Mouse (Mus musculus): Measurements from ENCODE around the gene Mef2b. TPM values are rescaled to one million over a fixed set of nuclear protein-coding genes. Genes with fewer than 3 reads are reported as not detected.

Gene Mef2b
- polyA plus RNA-seq (2015; fragmentation: Nextera tagmentation; extraction: Ambion mirVana) = 0.19 and 0.28 TPM in 2 replicates

DNA sequence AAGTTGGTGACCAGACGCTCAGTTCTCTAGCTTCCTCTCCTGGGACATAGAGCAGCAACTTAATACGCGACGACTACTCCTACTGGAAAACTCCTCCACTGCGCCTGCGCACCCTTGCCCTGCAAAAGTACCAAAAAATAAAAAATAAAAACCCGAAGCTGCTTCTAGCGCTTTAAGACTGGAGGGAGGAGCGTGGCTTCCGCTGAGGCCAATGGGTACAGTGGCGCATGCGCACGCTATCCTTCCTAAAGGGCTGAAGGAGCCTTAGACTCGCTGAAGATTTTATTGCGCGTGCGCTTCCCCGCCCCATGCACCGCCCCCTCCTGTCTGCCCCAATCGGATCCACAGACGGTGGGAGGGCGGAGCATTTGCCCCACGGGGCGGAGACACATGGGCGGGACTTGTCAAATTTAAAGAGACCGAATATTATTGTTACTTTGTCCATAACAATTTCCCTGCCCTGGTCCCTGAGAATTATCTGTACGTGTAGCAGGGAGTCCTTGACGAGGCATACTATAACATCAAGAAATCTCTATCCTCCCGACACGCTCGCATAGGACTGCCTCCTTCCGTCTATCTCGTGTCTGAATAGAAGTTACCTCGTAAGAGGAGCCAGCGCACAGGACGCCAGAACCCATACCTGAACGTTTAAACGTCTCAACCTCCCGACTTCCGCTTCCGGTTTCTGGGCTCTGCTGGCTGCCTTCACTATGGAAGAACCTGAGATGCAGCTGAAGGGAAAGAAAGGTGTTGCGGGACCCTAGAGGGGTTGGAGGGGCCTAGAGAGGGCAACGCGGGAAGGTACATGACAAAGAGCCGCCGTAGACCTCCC lies at the start of gene Mef2b, which contains the start of the genes Rfxank and Borcs8:
Gene Mef2b, plus strand, starts transcription at position 686 of the 832 bp plus-strand sequence.
Gene Rfxank, minus strand, starts transcription at position 129 of the 832 bp plus-strand sequence.
Gene Borcs8, plus strand, starts transcription at position 474 of the 832 bp plus-strand sequence.

DNA sequence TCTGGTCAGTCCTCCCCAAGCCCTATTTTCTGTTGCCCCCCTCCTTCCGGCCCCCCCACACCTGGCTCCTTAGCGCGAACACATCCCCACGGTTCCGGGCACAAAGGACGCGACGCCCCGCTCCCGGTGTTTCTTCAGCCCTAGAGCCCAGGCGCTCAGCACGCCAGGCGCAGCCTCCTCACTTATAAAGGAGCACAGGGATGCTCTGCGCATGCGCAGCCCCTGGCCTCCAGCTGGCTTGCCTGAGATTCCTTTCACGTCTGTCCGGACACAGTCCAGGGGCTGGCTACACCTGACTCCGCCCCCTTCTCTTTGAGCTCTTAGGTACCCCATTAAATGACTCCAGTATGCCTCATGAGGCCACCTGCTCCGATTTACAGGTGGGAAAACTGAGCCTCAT lies 18.8 kb upstream of the Mef2b start, which contains the start of gene Ncan:
Gene Ncan, minus strand, starts transcription at position 207 of the 400 bp plus-strand sequence.

DNA sequence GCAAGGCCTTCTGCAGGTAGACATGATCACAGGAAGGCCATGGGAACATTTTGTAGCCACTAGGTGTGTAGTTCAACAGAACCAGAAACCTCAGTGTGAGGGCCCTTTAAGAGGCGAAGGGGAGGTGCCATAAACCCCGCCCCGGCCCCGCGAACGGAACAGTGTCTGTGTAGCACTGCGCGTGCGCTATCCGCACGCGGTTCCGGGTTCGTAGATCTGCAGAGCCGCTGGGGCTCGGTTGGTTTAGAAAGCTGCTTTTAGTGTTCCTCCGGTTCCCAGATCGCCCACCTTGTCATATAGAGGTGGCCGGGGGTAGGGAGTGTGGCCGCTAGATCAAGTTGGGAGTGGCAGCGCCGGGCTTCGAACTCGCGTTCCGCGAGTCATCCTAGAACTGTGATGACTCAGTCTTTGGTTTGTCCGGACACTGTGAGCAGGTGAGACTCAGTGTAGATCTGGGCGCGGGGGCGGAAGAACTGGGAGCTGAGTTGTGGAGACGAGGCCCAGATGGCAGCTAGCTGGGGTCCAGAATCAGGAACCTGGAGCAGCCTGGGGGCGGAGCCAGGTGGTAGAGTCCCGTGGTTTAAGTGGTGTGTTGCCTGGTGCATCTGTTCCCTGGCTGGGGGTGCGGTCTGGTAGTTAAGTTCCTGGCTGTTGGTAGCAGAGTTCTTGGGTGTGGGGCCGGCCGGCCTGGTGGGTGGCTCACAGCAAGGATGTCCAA lies 8.2 kb upstream of the Mef2b start, which contains the start of gene Nr2c2ap:
Gene Nr2c2ap, plus strand, starts transcription at position 168 of the 718 bp plus-strand sequence.

DNA sequence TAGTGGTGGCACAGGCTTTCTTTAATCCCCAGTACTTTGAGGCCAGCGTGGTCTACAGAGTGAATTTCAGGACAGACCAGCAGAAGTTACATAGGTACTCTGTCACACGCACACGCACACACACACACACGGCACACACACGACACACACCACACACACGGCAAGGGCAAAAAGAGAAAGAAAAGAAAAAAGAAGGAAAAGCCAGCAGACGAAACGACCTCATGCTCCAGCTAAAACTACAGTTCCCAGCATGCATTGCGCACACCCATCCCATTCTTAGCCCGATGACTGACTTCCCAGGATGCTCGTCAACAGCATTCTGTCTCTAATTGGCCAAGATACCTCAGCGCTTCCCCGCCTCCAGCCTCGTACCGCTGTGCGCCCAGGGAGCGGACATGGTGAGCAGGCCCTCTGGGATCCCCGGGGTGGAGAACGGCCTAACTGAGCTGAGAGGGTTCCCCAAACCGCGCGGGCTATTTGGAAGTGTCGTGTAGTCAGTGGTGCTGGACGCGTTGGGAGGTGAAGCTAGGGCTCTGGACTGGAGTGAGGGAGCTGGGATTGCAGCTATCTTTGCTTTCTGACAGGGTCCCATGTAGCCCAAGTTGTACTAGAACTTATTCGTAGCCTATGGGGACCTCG lies 32.7 kb downstream of the Mef2b start, which contains the start of gene Tmem161a:
Gene Tmem161a, plus strand, starts transcription at position 314 of the 639 bp plus-strand sequence.

DNA sequence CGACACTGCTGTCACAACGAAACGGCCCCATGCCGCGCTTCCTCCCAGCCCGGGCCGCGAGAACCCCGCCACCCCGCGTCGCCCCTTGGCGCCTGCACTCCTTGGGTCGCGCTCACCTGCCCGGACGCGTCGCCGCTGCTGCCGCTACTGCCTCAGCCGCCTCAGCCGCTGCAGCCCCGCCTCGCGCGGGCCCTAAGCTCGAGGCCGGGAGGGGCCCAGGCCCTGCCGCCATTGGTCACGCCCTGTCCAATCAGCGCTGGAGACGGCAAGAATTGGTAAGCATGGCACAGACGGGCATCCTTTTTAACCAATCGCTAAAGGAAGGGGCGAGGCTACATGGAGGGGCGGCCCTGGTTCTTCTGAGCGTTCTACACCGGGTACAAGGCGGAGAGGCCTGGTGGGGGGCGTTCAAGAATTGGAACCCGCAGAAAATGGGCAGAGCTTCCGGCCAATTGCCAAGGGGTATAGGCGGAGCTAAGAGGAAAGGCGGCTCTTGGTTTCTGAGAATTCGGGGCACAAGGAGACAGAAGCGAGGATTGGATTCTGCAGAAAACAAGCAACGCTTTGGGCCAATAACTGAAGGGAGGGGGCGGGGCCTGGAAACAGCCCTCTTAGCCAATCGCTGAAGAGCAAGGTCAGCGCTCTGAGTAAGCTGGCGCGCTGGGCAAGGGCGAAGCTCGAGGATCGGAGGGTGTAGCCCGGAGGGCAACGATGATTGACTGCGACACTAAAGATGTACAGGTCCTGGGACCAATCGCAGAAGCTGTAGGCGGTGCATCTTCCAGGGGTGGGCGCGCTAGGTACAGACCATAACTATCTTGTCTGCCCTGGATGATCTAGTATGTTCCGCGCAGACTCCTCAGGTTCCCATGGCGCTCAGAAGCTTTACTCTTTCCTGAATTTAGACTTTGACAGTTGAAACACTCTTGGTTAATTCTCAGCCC lies 72.9 kb downstream of the Mef2b start, which contains the start of gene Slc25a42:
Gene Slc25a42, minus strand, starts transcription at position 194 of the 944 bp plus-strand sequence.

Small RNA genes within 50 kb of the gene (microRNA-seq; reads per million reads assigned to microRNA genes)
- gene Mir7066 (ENCODE audit: borderline replicate concordance, insufficient number of aligned reads) = not detected

Other genes starting within 250 kb of the Mef2b start
- gene Tssk6, start 237.5 kb upstream of the Mef2b start, polyA plus RNA-seq (2015; fragmentation: Nextera tagmentation; extraction: Ambion mirVana) = 2.6 and 2.9 TPM in 2 replicates
- 308 and 360 TPM in 2 replicates for gene Ndufa13, start 237.2 kb upstream of the Mef2b start, polyA plus RNA-seq (2015; fragmentation: Nextera tagmentation; extraction: Ambion mirVana)
- 3.1 and 3.7 TPM in 2 replicates for gene Yjefn3, start 237.0 kb upstream of the Mef2b start, polyA plus RNA-seq (2015; fragmentation: Nextera tagmentation; extraction: Ambion mirVana)
- 25.3 and 39.5 TPM in 2 replicates for gene Gatad2a, start 143.3 kb upstream of the Mef2b start, polyA plus RNA-seq (2015; fragmentation: Nextera tagmentation; extraction: Ambion mirVana)
- gene Mau2, start 97.0 kb upstream of the Mef2b start, polyA plus RNA-seq (2015; fragmentation: Nextera tagmentation; extraction: Ambion mirVana) = 26.7 and 38.9 TPM in 2 replicates
- gene Sugp1, start 96.9 kb upstream of the Mef2b start, polyA plus RNA-seq (2015; fragmentation: Nextera tagmentation; extraction: Ambion mirVana) = 18.3 and 30.9 TPM in 2 replicates
- 0.86 and 2.7 TPM in 2 replicates for gene Tm6sf2, start 66.8 kb upstream of the Mef2b start, polyA plus RNA-seq (2015; fragmentation: Nextera tagmentation; extraction: Ambion mirVana)
- 0.11 and 0.21 TPM in 2 replicates for gene Hapln4, start 56.3 kb upstream of the Mef2b start, polyA plus RNA-seq (2015; fragmentation: Nextera tagmentation; extraction: Ambion mirVana)
- 1.6 and 5.1 TPM in 2 replicates for gene Ncan, start 18.8 kb upstream of the Mef2b start, polyA plus RNA-seq (2015; fragmentation: Nextera tagmentation; extraction: Ambion mirVana)
- 35.9 and 39.4 TPM in 2 replicates for gene Nr2c2ap, start 8.4 kb upstream of the Mef2b start, polyA plus RNA-seq (2015; fragmentation: Nextera tagmentation; extraction: Ambion mirVana)
- 12.8 and 14.0 TPM in 2 replicates for gene Rfxank, start 557 bp upstream of the Mef2b start, polyA plus RNA-seq (2015; fragmentation: Nextera tagmentation; extraction: Ambion mirVana)
- 37.7 and 45.9 TPM in 2 replicates for gene Borcs8, start 212 bp upstream of the Mef2b start, polyA plus RNA-seq (2015; fragmentation: Nextera tagmentation; extraction: Ambion mirVana)
- 48.4 and 65.6 TPM in 2 replicates for gene Tmem161a, start 32.6 kb downstream of the Mef2b start, polyA plus RNA-seq (2015; fragmentation: Nextera tagmentation; extraction: Ambion mirVana)
- gene Slc25a42, start 72.6 kb downstream of the Mef2b start, polyA plus RNA-seq (2015; fragmentation: Nextera tagmentation; extraction: Ambion mirVana) = 5.6 and 5.7 TPM in 2 replicates
- gene Sugp2, start 94.5 kb downstream of the Mef2b start, polyA plus RNA-seq (2015; fragmentation: Nextera tagmentation; extraction: Ambion mirVana) = 14.4 and 14.5 TPM in 2 replicates
- gene Armc6, start 94.8 kb downstream of the Mef2b start, polyA plus RNA-seq (2015; fragmentation: Nextera tagmentation; extraction: Ambion mirVana) = 12.0 and 18.0 TPM in 2 replicates
- gene Homer3, start 143.1 kb downstream of the Mef2b start, polyA plus RNA-seq (2015; fragmentation: Nextera tagmentation; extraction: Ambion mirVana) = 26.4 and 30.5 TPM in 2 replicates
- gene Ddx49, start 162.8 kb downstream of the Mef2b start, polyA plus RNA-seq (2015; fragmentation: Nextera tagmentation; extraction: Ambion mirVana) = 27.8 and 39.5 TPM in 2 replicates
- 287 and 324 TPM in 2 replicates for gene Cope, start 162.8 kb downstream of the Mef2b start, polyA plus RNA-seq (2015; fragmentation: Nextera tagmentation; extraction: Ambion mirVana)
- 4.8 and 6.9 TPM in 2 replicates for gene Cers1, start 176.1 kb downstream of the Mef2b start, polyA plus RNA-seq (2015; fragmentation: Nextera tagmentation; extraction: Ambion mirVana)
- gene Gdf1, start 190.1 kb downstream of the Mef2b start, polyA plus RNA-seq (2015; fragmentation: Nextera tagmentation; extraction: Ambion mirVana) = 1.3 and 2.1 TPM in 2 replicates
- 9.1 and 11.2 TPM in 2 replicates for gene Upf1, start 213.6 kb downstream of the Mef2b start, polyA plus RNA-seq (2015; fragmentation: Nextera tagmentation; extraction: Ambion mirVana)
- gene Comp, start 233.8 kb downstream of the Mef2b start, polyA plus RNA-seq (2015; fragmentation: Nextera tagmentation; extraction: Ambion mirVana) = 0.19 and 0.43 TPM in 2 replicates